Comparison of ENCODE assay signal across 25 mouse cellular contexts in the genomic region with DNA sequence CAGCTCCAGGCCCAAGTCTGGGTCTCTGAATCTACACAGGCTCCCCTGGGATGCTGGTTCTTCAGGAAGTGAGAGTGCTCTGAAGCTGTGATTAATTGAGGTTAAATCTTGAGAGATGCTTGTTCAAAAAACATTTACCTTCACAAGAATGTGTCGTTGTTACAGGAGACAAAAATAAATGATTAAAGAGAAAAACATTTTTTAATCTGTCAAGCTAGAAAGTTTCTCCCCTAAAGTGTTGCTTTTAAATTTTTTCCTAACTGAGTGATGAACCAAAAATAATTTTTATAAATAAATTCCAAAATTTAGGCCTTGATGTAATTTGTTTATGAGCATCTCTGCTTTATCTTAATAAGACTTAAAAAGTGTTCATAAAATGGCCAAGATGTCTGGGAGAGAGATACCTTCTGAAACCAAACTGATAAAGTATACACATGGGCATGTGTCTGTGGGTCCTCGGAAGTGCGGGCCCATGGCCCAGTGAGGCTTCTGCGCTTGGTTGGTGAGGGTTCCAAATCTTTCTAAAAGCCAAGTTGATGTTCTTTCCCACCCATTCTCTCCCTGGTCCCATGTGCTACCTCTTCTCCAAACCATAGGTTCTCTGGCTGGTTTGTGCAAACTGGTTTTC. TPM values are rescaled to one million over a fixed set of nuclear protein-coding genes. Genes with fewer than 3 reads are reported as not detected.
DNase-seq lines count a peak whose midpoint lies in the region; ATAC-seq and TF ChIP-seq lines count a peak whose summit lies in the region.
"Had no signal": no experiment of that assay in that cellular context is flagged by ENCODE, and none has a peak within 500 bp of the region (broad histone marks: within the 10 kb centered on the region; RNA-seq: fewer than 3 reads in every experiment).

No protein-coding gene starts in this region.

- no peak overlapping the region for H3K4me3 ChIP-seq in layer of hippocampus, adult 2 months
- H3K4me3 ChIP-seq in liver, embryonic 13.5 days (replicated peaks) = no peak overlapping the region
- H3K4me3 ChIP-seq: forebrain, embryonic 12.5 days; heart, adult 2 months; midbrain, embryonic 12.5 days had no signal

- ATAC-seq in erythroblast, adult 5-6 weeks (replicated peaks; ENCODE audit: low FRiP score, poor library complexity, severe bottlenecking) = peak; percentile 46
- ATAC-seq in liver, embryonic 13.5 days (ENCODE audit: low read depth) = peak; percentile 67
- ATAC-seq: hindbrain, postnatal 0 days; intestine, postnatal 0 days; Patski had no signal

- H3K27ac ChIP-seq in layer of hippocampus, adult 2 months = peak overlapping the region; percentile 54
- peak overlapping the region; percentile 97 for H3K27ac ChIP-seq in liver, embryonic 13.5 days
- H3K27ac ChIP-seq: forebrain, embryonic 12.5 days; heart, adult 2 months; hindbrain, postnatal 0 days; midbrain, embryonic 12.5 days had no signal

- DNase-seq in layer of hippocampus, adult 2 months (ENCODE audit: low spot score in 2 of 2) = no peak
- DNase-seq in layer of hippocampus, postnatal 10 days (ENCODE audit: low spot score in 2 of 2) = no peak
- DNase-seq in liver, embryonic 13.5 days = no peak
- no peak for DNase-seq in lung, postnatal 4 days
- no peak for DNase-seq in frontal cortex, postnatal 36 days (ENCODE audit: low spot score in 2 of 2)
- no peak for DNase-seq in urinary bladder, postnatal 10 days (ENCODE audit: low spot score)
- DNase-seq: adrenal gland, postnatal 10 days; cerebellum, adult 11 months; cerebellum, postnatal 10 days; gastrocnemius, postnatal 25 days; heart, adult 2 months; heart, postnatal 4 days; left cerebral cortex, postnatal 4 days; lung, postnatal 14 days had no signal

- peak overlapping the region; percentile 45 for H3K4me2 ChIP-seq in liver, embryonic 13.5 days
- H3K4me2 ChIP-seq: forebrain, embryonic 12.5 days; midbrain, embryonic 12.5 days had no signal

- no peak for TF ChIP-seq CTCF in layer of hippocampus, adult 2 months (conservative IDR thresholded peaks at IDR 0.05)

- peak overlapping the region; percentile 74 for H3K9ac ChIP-seq in liver, embryonic 13.5 days
- H3K9ac ChIP-seq: forebrain, embryonic 12.5 days; midbrain, embryonic 12.5 days had no signal

- 31% methylated on average over 4 of the region's 4 CpGs for WGBS in liver, embryonic 13.5 days (ENCODE audit: insufficient replicate concordance)

- H3K36me3 ChIP-seq in liver, embryonic 13.5 days = no peaks in the 10 kb centered on the region
- H3K36me3 ChIP-seq: forebrain, embryonic 12.5 days; midbrain, embryonic 12.5 days had no signal

- H3K4me1 ChIP-seq in liver, embryonic 13.5 days (replicated peaks) = peaks cover 88% of the 10 kb centered on the region

- H3K9me3 ChIP-seq in liver, embryonic 13.5 days (replicated peaks) = no peaks in the 10 kb centered on the region
- H3K9me3 ChIP-seq: forebrain, embryonic 12.5 days; midbrain, embryonic 12.5 days had no signal

- H3K27me3 ChIP-seq in liver, embryonic 13.5 days = no peaks in the 10 kb centered on the region
- H3K27me3 ChIP-seq: forebrain, embryonic 12.5 days; midbrain, embryonic 12.5 days had no signal

RNA-seq across cellular contexts. Expression of a gene that starts 20.9 kb away (rescaled TPM):
- total RNA-seq in layer of hippocampus, adult 2 months (2021) = not detected
- total RNA-seq in layer of hippocampus, postnatal 10 days (2021) = not detected
- 217 and 263 TPM in 2 replicates for total RNA-seq in erythroblast, adult 5-6 weeks (2015; ENCODE audit: low replicate concordance)
- total RNA-seq in erythroblast, adult 5-6 weeks (2017; ENCODE audit: low replicate concordance) = 104 and 130 TPM in 2 replicates
- polyA plus RNA-seq in liver, embryonic 13.5 days (2015; fragmentation: Nextera tagmentation; extraction: Ambion mirVana) = 10.6 and 13.1 TPM in 2 replicates
- total RNA-seq: gastrocnemius, postnatal 25 days; heart, adult 2 months; heart, postnatal 4 days; hindbrain, postnatal 0 days; left cerebral cortex, postnatal 4 days; liver, adult 2 months; monocyte, adult 5-6 weeks had no signal
- polyA plus RNA-seq: heart, adult 2 months; hindbrain, postnatal 0 days; intestine, postnatal 0 days; large intestine, adult 2 months; liver, adult 2 months; midbrain, embryonic 12.5 days; neural tube, embryonic 11.5 days; Patski; small intestine, adult 2 months had no signal

Comparison
In these comparisons a context has a peak if more than half of its experiments do, and no peak if none do; other contexts are left out.
1. RNA of a gene that starts 20.9 kb away (total RNA-seq): 104 to 263 TPM in erythroblast, adult 5-6 weeks; not detected in layer of hippocampus, adult 2 months and not detected in layer of hippocampus, postnatal 10 days; every median in the first group is over 10 times any median in the second.